Mouse (Mus musculus) granulocyte monocyte progenitor cell, adult 5-6 weeks (primary cell): ENCODE data around the gene Atf6. TPM values are rescaled to one million over a fixed set of nuclear protein-coding genes. Genes with fewer than 3 reads are reported as not detected.

ENCODE experiments used
- ATAC-seq: replicated peaks from 2 replicates; pipeline ENCODE4 v1.8.0; 2016; ENCODE audit warnings: mild to moderate bottlenecking, moderate TSS enrichment, inconsistent platforms; ENCODE audit not compliant: poor library complexity, severe bottlenecking
- total RNA-seq, 2 experiments: library from RNA; stranded (forward) in 1 of 2; stranded (reverse) in 1 of 2; fragments of 200-712, 200-1000 nt in 1 of 2; fragments of >200 nt in 1 of 2; fragmentation: Nextera tagmentation in 1 of 2; gene quantifications; 2 replicates each; pipeline ENCODE4 v1.2.3; 2014 to 2017

The Atf6 gene
- total RNA-seq, 2 experiments from 2014 or later: 27.1 to 27.5 TPM

DNA sequence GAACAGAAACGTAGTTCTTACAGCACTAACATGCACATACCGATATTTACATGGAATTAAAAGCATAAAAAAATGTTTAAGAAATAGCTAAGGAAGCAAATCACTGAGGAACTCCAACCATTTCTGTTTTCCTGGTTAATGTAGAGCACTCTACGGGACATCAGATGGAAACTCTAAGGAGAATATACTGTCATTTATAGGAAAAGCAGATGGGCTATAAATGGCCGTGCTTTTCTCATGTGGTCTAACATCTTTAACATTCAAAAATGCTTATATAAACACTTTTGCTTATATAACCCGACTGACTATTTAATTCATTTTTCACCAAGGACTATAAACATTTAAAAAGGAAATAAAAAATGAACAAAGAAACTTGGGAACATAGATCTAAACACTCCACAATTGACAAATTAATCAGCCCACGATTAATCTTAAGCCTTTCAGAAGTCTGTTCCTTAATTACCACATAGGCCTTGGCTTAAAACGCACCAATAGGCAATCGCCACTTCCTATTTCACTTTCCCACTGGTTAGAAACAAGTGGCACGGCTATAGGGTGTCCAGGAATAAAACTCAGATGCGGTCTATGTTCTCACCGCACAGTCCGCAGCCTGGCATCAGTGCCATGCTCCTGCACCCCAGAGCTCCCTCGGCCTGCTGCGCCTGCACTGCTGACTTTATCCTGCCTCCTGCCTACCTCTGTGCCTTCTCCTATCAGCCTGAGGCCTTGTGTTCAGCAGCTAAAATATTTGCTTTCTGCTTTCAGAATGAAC lies 80.8 kb downstream of the Atf6 start:
- ATAC-seq: peak; percentile 22

DNA sequence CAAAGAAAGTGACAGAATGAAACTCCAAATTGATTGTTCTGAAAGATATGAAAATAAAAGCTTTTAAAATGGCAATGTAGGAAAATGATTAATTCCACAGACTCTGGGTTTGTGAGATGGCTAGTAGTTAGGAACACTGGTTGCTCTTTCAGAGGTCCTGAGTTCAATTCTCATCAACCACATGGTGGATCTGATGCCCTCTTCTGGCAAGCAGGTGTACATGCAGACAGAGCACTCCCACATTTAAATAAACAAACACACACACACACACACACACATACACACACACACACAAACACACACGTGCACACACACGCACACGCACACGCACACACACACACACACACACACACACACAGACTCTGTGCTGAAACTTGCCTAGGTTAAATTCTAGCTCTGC lies 89.9 kb downstream of the Atf6 start:
- ATAC-seq: no peak

DNA sequence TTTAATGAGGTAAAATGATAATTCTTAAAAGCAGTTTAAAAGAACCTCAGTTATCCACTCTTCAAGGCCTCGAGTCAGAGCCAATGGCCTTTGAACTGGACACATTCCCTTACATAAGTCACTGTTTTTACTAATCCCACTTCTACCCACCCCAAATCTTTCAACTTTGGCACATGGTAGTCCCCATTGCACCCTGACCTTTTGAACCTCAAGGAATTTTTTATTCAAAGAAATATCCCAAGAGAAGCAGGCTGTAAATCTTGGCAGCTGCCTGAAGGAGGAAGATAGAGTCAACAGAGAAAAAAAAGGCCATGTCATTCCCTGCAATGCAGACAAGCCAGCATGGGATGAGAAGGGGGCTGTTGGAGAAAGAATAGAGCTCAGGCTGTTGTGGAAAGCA lies 93.1 kb downstream of the Atf6 start:
- ATAC-seq: no peak

DNA sequence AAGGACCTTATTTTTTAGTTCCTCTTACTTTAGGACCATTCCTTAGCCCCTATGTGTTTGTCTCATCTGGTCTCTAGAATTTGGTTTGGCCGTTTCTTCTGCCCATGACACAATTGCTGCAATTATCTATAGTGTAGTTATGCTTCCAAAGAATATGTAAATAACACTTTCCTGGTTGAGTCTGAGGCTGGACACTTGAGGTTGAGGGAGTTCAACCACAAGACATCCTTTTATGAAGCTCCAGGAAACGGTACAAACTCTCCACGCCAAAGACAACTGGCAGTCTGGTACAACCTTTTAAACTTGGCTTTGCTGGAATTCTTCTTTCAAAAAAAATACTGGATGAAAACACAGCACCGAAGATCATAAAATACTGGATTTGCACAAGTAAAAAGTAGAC lies 94.1 kb downstream of the Atf6 start:
- ATAC-seq: no peak

DNA sequence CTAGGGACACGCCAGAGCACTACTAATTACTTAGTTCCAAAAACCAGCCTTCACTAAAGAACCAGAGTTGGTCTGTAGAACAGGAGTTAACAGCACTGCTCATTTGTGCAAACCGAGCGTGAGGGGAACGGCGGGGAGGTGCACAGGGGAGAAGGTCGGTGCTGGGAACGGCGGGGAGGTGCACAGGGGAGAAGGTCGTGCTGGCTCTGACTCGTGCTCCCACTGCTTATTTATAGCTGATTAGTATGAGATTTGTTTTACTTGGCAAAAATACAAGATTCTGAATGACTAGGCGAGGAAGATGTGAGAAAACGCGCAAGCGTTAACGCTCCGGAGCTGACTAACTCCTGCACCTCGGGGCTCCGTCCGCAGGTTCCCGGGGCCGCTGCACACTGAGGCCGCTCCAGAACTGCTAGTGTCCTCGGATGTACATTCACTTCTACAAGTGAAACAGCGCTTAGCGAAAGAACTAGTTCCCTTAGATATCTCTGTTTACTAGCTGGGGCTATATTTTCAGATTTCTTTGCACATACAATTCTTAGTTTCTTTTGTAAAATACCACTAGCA lies 96.1 kb downstream of the Atf6 start:
- no peak for ATAC-seq

DNA sequence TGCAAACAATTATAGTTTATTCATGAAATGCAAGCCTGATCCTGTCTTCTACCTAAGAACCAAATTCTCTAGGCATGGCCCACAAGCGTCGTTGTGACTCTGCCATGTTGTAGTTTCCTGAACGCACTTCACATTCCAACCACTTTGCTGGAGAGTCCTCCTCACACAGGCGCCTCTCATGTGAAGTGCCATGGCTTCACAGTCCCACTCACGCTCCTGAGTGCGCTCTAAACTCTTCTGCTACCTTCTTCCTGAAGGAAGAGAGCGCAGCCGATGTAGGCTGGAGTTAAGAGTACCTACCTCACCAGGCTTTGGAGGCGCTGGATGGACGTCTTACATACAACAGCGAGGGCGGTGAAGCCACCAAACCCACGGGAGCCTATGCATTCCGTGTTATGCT lies 96.9 kb downstream of the Atf6 start:
- ATAC-seq: no peak

DNA sequence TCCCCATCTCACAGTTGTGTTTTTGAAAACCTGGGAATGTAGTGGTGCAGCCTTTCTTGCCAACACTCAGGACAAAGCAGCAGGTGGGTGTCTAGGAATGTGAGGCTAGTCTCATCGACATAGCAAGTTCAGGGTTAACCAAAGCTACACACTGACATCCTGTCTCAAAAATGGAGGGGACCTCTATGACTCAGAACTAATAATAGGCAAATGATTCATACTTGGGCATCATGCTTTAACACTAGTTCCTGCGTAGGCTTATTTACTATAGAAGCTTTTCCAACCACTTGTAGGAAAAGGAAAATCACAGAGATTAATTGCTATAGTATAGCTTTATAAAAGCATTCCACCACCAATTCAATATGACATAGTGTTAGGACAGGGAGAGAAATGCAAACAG lies 100.6 kb downstream of the Atf6 start:
- no peak for ATAC-seq

DNA sequence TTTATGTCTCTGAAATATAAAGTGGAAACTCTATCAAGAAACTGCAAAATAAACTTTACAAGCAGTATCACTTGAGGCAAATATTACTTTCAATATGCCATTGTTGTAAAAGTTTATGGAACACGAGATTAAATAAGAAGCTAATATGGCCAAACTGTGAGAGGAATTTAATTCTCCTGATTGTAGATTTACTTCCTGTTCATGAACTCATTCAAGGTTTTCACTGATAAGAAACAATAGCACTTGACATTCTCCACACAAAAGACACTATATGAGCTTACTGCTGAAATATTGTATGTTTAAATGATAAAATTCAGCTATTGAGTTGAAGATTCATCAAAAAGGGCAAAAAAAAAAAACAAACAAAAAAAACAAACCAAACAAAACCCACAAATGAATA lies 102.8 kb downstream of the Atf6 start:
- ATAC-seq: no peak

DNA sequence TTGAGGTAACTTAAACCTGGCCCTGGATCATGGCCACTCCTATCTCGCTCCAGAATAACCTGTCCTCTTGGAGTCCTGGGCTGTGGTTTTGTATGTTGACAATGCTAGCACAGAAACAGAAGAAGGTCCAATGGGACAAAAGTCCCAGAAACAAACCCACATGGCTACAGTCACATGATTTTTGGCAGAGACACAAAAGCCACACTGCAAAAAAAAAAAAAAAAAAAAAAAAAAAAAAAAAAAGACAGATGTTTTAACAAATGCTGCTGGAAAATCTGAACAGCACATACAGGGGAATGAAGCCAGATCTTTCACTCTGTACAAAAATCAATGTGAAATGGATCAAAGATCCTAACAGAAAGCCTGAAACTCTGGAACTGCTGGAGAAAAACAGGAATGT lies 105.9 kb downstream of the Atf6 start:
- ATAC-seq: no peak

DNA sequence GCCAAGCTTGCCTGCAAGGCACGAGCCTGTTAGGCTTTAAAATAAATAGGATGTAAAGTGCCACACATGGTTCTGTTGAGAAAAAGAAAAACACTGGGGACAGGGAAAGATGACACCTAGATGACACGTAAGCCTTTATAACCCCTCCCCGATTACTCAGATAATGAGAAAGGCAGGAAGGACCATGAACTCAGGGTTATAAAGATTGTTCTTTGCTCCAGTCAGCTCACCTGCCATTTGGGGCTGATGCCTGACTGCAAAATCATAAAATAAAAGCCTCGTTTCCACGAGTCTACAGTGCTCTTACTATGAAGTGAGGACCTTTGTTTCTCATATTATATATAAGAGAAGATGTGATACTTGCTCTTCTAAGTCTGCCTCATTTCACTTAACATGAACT lies 114.0 kb downstream of the Atf6 start:
- ATAC-seq: no peak

DNA sequence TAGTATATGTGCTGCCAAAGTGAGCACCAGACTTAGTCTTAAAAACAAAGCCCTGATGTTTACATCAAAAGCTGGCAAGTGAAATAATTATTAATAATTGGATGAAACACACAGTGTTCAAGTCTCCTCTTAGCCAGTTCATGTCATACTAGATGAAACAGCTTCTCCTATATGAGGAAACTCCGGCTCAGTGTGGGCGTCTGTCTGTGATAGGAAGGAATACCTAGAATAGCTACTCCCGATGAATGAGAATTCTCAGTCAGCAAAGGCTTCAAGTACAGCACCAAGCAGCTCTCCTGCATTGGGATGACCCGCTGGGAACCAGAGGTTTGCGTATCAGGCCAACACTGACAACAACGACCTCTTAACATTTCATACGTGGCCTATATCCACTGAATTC lies 115.8 kb downstream of the Atf6 start:
- no peak for ATAC-seq

DNA sequence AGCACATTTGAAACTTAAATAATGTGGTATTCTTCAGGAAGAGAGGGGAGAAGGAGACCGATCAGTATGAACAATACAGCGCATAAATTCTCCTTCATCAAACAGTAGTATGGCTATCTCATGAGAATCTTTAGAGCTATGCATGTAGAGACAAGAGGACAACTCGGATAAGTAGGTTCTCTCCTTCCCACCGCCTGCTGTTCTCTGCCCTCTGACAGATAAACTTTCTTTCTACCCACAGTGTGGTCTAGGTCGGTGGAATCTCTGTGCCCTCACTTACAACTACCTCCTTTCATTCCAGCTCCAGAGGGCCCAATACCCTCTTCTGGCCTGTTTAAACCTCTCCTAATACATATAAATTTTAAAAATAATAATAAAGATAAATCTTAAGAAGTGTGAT lies 121.0 kb downstream of the Atf6 start:
- no peak for ATAC-seq

DNA sequence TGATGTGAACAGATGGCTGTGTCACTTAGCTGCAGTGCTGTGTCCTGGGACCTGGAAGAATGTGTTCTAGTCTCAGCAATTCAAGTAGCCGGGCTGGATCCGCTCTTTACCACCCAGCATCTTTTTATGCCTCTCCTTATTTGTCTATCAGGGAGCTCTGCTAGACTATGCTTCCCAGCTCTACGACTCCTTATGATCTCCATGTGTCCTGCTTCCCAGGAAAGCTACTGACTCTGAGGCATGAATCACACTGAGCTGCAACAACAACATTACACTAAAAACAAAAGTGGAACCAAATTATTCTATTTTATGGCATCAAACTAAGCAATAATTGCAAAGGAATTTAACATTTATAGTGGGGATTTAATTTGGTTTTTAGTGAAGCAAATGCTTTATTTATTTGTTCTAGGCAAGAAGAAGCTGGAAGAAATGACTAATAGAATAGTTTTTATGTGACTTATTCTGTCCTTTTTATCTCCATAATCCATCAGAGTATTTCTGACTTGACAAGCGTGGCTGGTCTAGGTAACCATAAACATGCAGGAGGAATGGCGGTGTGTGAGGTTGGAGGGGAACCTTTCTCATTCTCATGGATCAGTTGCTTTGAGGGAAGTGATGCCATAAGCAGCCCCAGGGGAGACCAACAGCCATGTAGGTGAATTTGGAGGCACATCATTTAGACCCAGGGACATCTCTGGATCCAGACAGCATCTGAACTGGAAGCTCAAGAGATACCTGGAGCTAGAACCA lies 125.9 kb downstream of the Atf6 start:
- ATAC-seq: no peak

DNA sequence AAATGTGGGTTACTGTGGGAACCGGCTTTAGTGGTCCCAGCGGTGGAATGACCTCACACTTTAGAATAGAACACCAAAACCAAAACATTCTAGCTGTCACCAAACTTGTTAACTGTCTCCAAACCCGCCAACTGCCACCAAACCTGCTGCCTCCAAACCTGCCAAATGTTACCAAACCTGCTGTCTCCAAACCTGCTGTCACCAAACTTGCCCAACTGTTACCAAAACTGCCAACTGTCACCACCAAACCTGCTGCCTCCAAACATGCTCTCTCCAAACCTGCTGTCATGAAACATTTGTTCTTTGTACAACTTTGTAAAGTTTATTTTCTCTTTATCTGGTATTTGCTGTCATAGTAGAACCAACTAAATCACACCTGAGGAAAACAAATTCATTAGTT lies 132.7 kb downstream of the Atf6 start:
- ATAC-seq: no peak

DNA sequence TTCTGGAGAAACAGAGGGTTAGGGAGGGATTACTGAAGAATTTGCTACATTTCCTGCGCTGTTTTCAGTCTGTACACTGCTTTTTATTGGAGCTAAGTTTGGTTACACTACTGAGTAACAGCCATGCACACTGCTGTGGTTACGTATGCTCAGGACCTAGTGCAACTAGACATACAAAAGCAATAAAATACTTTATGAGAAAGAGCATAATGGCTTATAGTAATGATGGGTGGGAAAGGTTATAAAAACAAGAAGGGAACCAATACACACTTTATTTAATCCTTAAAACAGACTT lies 135.0 kb downstream of the Atf6 start:
- no peak for ATAC-seq

DNA sequence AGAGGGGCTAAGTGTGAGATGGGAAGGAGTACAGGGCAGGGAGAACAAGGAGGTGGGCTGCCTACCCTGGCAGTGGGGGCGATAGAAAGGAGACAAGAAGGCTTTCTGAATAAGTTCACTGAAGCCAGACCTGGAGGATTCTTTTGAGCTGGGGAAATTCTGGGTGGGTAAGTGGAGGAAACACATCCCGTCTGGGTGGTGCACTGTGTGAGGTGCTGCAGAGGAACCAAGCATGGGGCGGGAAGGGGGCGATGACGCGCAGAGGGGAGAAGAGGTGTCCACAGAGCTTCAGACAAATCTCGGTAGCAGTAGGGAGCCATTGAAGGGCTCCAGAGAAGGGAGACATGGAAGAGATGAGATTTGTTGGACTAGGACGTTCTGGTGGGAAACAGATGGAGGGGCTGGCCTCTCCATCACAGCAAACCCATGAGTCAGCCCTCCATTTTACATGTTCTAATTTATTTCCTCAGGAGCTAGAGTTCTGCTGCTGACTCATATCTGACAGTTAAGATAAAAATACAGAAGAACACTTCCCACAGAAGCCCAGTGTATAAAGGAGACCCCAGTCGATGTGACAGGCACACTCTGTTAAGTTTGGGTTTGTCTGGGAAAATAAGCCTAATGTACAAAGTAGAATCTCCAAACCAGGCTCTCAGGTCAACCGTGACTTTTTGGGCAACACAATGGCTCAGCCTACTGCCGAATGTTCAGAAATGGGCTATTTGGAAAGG lies 135.5 kb downstream of the Atf6 start:
- no peak for ATAC-seq

DNA sequence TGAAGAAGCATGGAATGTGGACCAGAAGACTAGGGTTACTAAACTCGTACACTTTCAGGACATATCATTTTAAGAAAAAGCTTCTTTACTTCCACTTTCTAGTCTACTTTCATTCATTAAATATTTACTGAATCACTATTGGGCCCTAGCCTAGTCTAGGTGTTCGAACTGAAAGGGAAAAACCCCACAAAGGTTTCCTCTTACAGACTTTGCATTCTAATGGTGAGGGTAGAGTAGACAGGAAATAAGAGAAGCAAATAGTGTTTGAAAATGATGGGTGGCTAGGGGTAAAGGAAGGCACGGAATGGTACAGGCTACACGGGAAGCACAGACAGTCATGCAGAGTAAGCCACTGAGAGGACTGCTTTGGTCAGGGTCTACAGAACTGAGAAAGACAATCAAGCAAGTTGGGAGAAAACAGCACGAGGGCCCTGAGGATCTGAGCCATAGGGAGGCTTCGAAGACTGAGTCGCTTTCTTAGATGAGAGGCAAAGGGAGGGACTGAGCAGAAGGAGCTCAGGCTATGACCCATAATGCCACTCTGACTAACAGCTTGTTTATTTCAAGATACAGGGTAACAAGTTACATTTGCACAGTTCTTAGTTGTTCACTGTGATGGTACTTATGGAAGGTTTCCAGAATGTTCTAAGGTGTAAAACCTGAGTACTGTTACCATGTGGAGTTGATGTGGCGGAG lies 138.2 kb downstream of the Atf6 start:
- no peak for ATAC-seq

DNA sequence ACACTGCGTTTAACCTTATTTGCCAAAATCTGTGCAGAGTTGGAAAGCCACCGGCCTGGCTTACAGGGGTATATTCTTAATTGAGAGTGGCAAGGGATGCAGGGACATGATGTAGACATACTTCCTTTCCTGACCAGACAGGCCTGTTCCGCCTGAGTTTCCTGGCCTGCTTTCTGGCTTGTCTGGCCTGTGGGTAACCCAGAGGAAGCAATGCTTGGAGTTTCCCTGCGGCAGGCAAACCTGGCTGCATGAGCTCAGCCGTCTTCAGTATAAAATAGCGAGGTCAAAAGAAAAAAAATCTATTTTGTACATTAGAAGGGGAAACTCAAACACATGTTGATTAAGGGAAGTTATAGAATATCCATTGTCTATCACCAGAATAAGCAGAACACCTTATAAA lies 139.0 kb downstream of the Atf6 start:
- ATAC-seq: peak; percentile 55; the same call in 1 of the 2 replicates

DNA sequence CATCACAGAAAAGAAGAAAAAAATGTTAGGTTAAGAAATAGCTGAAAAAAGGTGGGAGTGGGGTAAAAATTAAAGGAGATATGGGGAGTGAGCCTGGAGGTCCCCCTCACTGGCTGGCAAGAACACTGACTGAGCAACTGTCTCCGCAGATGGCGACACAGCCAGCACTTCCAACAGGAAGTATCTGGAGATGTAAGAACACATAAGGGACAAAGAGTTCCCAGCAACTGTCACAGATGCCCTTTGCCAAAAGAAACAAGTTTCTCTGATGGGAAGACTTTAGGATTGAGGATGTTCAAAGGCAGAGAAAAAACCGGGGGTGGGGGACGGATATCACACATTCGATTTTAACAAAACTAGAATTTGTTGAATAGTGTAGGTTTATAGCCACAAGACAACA lies 146.0 kb downstream of the Atf6 start:
- ATAC-seq: peak; percentile 48

DNA sequence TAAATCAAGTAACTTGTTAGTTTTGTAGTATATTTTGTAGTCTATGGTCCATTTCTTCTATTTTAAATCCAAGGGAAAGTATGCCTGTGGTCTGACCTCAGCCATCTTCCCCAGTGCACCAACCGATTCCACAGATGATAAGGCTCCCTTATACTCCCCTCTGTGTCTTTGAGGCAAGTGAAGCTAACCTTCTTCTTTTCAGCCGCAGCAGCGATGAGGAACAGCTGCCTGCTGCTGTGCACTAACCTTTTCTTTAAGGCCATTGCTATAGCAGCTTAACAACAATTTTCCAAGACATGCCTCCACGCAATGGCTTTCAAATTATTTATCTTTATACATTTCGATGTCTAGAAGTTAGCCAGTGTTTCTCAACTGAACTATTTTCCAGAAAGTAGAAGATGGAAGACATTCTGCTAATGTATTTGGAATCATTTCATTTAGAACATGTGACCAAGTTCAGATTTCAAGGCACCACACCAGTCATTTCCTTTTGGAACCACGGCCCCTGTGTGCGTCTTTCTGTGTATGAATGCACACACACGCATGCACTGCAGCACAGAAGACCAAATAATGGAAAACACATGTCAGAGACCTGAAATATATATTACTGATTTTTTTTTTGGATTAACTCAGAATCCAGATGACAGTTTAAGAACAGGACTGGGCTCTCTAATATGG lies 149.3 kb downstream of the Atf6 start:
- ATAC-seq: no peak
